Mouse (Mus musculus) frontal cortex, postnatal 10 days (tissue): ENCODE data around the gene Mfsd4b1.

Experiments used
- DNase-seq, 2 experiments: peaks; one replicate each; pipeline ENCODE4 v3.0.0; 2022; ENCODE audit warnings: low spot score in 2 of 2, mixed read lengths in 1 of 2

Mfsd4b1 gene

GRCm38 (mm10) chr10:40024554-40025428, at the start of gene Mfsd4b1:
Gene Mfsd4b1, minus strand, starts transcription at chr10:40025268.
- peak; percentile 84 to 86 for DNase-seq

- DNase-seq, result no peak
These were observed 48.5 kb upstream of the Mfsd4b1 start for GRCm38 (mm10) chr10:40073608-40074007.

- DNase-seq, result no peak
These were observed 45.6 kb upstream of the Mfsd4b1 start for GRCm38 (mm10) chr10:40070684-40071083.

- DNase-seq, result no peak
These were observed 44.2 kb upstream of the Mfsd4b1 start for GRCm38 (mm10) chr10:40069270-40069669.

- DNase-seq, result no peak
These were observed 43.5 kb upstream of the Mfsd4b1 start for GRCm38 (mm10) chr10:40068595-40068994.

- DNase-seq, result no peak
These were observed 42.5 kb upstream of the Mfsd4b1 start for GRCm38 (mm10) chr10:40067529-40067928.

GRCm38 (mm10) chr10:40067071-40067470, 42.0 kb upstream of the Mfsd4b1 start:
- no peak for DNase-seq

- DNase-seq, result no peak
These were observed 40.3 kb upstream of the Mfsd4b1 start for GRCm38 (mm10) chr10:40065357-40065756.

GRCm38 (mm10) chr10:40063291-40063890, 38.3 kb upstream of the Mfsd4b1 start:
- DNase-seq, result no peak

- no peak for DNase-seq
These were observed 37.7 kb upstream of the Mfsd4b1 start for GRCm38 (mm10) chr10:40062812-40063211.

GRCm38 (mm10) chr10:40061926-40062325, 36.9 kb upstream of the Mfsd4b1 start:
- no peak for DNase-seq

GRCm38 (mm10) chr10:40058786-40059120, 33.7 kb upstream of the Mfsd4b1 start:
- no peak for DNase-seq

- no peak for DNase-seq
These were observed 33.2 kb upstream of the Mfsd4b1 start for GRCm38 (mm10) chr10:40058062-40058785.

GRCm38 (mm10) chr10:40057615-40058014, 32.5 kb upstream of the Mfsd4b1 start:
- no peak for DNase-seq

- no peak for DNase-seq
These were observed 29.4 kb upstream of the Mfsd4b1 start for GRCm38 (mm10) chr10:40054455-40054854.

- DNase-seq, result no peak
These were observed 28.8 kb upstream of the Mfsd4b1 start for GRCm38 (mm10) chr10:40053896-40054295.

- no peak for DNase-seq
These were observed 28.3 kb upstream of the Mfsd4b1 start for GRCm38 (mm10) chr10:40053257-40053895.

GRCm38 (mm10) chr10:40051997-40052396, 26.9 kb upstream of the Mfsd4b1 start:
- DNase-seq, result no peak

GRCm38 (mm10) chr10:40050763-40051162, 25.7 kb upstream of the Mfsd4b1 start:
- DNase-seq, result no peak

- no peak for DNase-seq
These were observed 16.3 kb upstream of the Mfsd4b1 start for GRCm38 (mm10) chr10:40041339-40041738.

- DNase-seq, result peak; percentile 32 to 52
These were observed 11.9 kb upstream of the Mfsd4b1 start for GRCm38 (mm10) chr10:40036686-40037560.
